Mouse (Mus musculus): ENCODE data around the gene Cntn5.

Cntn5 gene

GRCm38 (mm10) chr9:9696636-9697035 lies 1207.9 kb downstream of the Cntn5 start:
- DNase-seq (ENCODE audit: low spot score in 2 of 2): no peak

- no peak for DNase-seq (ENCODE audit: low spot score in 2 of 2)
Observed at GRCm38 (mm10) chr9:9682348-9682884, 1222.2 kb downstream of the Cntn5 start.

GRCm38 (mm10) chr9:9676078-9676477 lies 1228.5 kb downstream of the Cntn5 start:
- no peak for DNase-seq (ENCODE audit: low spot score in 2 of 2)

GRCm38 (mm10) chr9:9674531-9674930 lies 1230.0 kb downstream of the Cntn5 start:
- DNase-seq (ENCODE audit: low spot score in 2 of 2): no peak

GRCm38 (mm10) chr9:9673277-9674049 lies 1231.1 kb downstream of the Cntn5 start:
- DNase-seq (ENCODE audit: low spot score in 2 of 2): no peak

GRCm38 (mm10) chr9:9653463-9653862 lies 1251.1 kb downstream of the Cntn5 start:
- no peak for DNase-seq (ENCODE audit: low spot score in 2 of 2)

GRCm38 (mm10) chr9:9647361-9647760 lies 1257.2 kb downstream of the Cntn5 start:
- no peak for DNase-seq (ENCODE audit: low spot score in 2 of 2)

- no peak for DNase-seq (ENCODE audit: low spot score in 2 of 2)
Observed at GRCm38 (mm10) chr9:9646276-9646675, 1258.3 kb downstream of the Cntn5 start.
